Mouse (Mus musculus): ENCODE measurements around the gene Nup85. TPM values are rescaled to one million over a fixed set of nuclear protein-coding genes. Genes with fewer than 3 reads are reported as not detected.

Gene Nup85
- polyA plus RNA-seq, 1 experiment from 2014 or later: 210 TPM

- H3K27me3 ChIP-seq (ENCODE audit: control insufficient read depth, insufficient read depth, low read length): no peaks in the 10 kb centered on the region
- WGBS: 93% methylated on average over 4 of the region's 4 CpGs
- H3K4me3 ChIP-seq (ENCODE audit: low read depth, low read length): no peak overlapping the region
- H3K9me3 ChIP-seq (replicated peaks; ENCODE audit: control insufficient read depth, low read length): no peaks in the 10 kb centered on the region
- H3K9ac ChIP-seq (replicated peaks; ENCODE audit: low read length): no peak overlapping the region
- ATAC-seq (replicated peaks; ENCODE audit: insufficient number of reproducible peaks, low FRiP score, low TSS enrichment, low read depth): no peak
- H3K36me3 ChIP-seq (replicated peaks; ENCODE audit: control insufficient read depth, insufficient read depth, low read depth, low read length): peaks cover 3% of the 10 kb centered on the region; the same call in 1 of the 2 replicates
- no peak overlapping the region for H3K4me2 ChIP-seq (ENCODE audit: low read depth, low read length)
- no peak for DNase-seq (ENCODE audit: low spot score)
- H3K27ac ChIP-seq (replicated peaks; ENCODE audit: low read depth, low read length): no peak overlapping the region
- no peaks in the 10 kb centered on the region; the same call in 1 of the 2 replicates for H3K4me1 ChIP-seq (ENCODE audit: control insufficient read depth, insufficient read depth, low read length)
These were observed 36.9 kb downstream of the Nup85 start for GRCm38 (mm10) chr11:115601174-115601573.

GRCm38 (mm10) chr11:115603128-115603475, 38.9 kb downstream of the Nup85 start:
- H3K4me2 ChIP-seq (ENCODE audit: low read depth, low read length): peak overlapping the region; percentile 91
- H3K36me3 ChIP-seq (replicated peaks; ENCODE audit: control insufficient read depth, insufficient read depth, low read depth, low read length): peaks cover 9% of the 10 kb centered on the region
- peak overlapping the region; percentile 84 for H3K27ac ChIP-seq (replicated peaks; ENCODE audit: low read depth, low read length)
- 8% methylated on average over 15 of the region's 15 CpGs for WGBS
- DNase-seq (ENCODE audit: low spot score): no peak
- no peaks in the 10 kb centered on the region; the same call in 1 of the 2 replicates for H3K4me1 ChIP-seq (ENCODE audit: control insufficient read depth, insufficient read depth, low read length)
- peak overlapping the region; percentile 98 for H3K4me3 ChIP-seq (ENCODE audit: low read depth, low read length)
- H3K9me3 ChIP-seq (replicated peaks; ENCODE audit: control insufficient read depth, low read length): no peaks in the 10 kb centered on the region
- no peak for ATAC-seq (replicated peaks; ENCODE audit: insufficient number of reproducible peaks, low FRiP score, low TSS enrichment, low read depth)
- no peaks in the 10 kb centered on the region for H3K27me3 ChIP-seq (ENCODE audit: control insufficient read depth, insufficient read depth, low read length)
- H3K9ac ChIP-seq (replicated peaks; ENCODE audit: low read length): peak overlapping the region; percentile 92

- Histone ChIP-seq H3K27ac (replicated peaks; ENCODE audit: low read depth, low read length) (peak within 1 kb of the TSS; percentile 84), H3K4me3 (ENCODE audit: low read depth, low read length) (peak within 1 kb of the TSS; percentile 98), H3K4me1 (ENCODE audit: control insufficient read depth, insufficient read depth, low read length) (no peaks in the 10 kb centered on the region; the same call in 1 of the 2 replicates), H3K36me3 (replicated peaks; ENCODE audit: control insufficient read depth, insufficient read depth, low read depth, low read length) (peaks cover 13% of the 10 kb centered on the region), H3K4me2 (ENCODE audit: low read depth, low read length) (peak within 1 kb of the TSS; percentile 91), H3K27me3 (ENCODE audit: control insufficient read depth, insufficient read depth, low read length) (no peaks in the 10 kb centered on the region), H3K9ac (replicated peaks; ENCODE audit: low read length) (peak within 1 kb of the TSS; percentile 92), H3K9me3 (replicated peaks; ENCODE audit: control insufficient read depth, low read length) (no peaks in the 10 kb centered on the region)
- peak; percentile 94 for ATAC-seq (replicated peaks; ENCODE audit: insufficient number of reproducible peaks, low FRiP score, low TSS enrichment, low read depth)
- peak; percentile 93 for DNase-seq (ENCODE audit: low spot score)
- WGBS: under 1% methylated on average over 77 of the region's 93 CpGs
These were observed 39.5 kb downstream of the Nup85 start, which contains the start of the genes Mrps7 and Gga3 for GRCm38 (mm10) chr11:115603476-115604303. Gene Mrps7 (plus strand): TSS chr11:115603925. Gene Gga3 (minus strand): TSS chr11:115604051.

GRCm38 (mm10) chr11:115604304-115604696, 40.1 kb downstream of the Nup85 start:
- peaks cover 14% of the 10 kb centered on the region for H3K36me3 ChIP-seq (replicated peaks; ENCODE audit: control insufficient read depth, insufficient read depth, low read depth, low read length)
- no peaks in the 10 kb centered on the region for H3K9me3 ChIP-seq (replicated peaks; ENCODE audit: control insufficient read depth, low read length)
- WGBS: under 1% methylated on average over 26 of the region's 26 CpGs
- H3K4me1 ChIP-seq (ENCODE audit: control insufficient read depth, insufficient read depth, low read length): no peaks in the 10 kb centered on the region; the same call in 1 of the 2 replicates
- DNase-seq (ENCODE audit: low spot score) (no peak), ATAC-seq (replicated peaks; ENCODE audit: insufficient number of reproducible peaks, low FRiP score, low TSS enrichment, low read depth) (peak; percentile 24; the same call in 1 of the 2 replicates)
- peak overlapping the region; percentile 91 for H3K4me2 ChIP-seq (ENCODE audit: low read depth, low read length)
- no peaks in the 10 kb centered on the region for H3K27me3 ChIP-seq (ENCODE audit: control insufficient read depth, insufficient read depth, low read length)
- peak overlapping the region; percentile 84 for H3K27ac ChIP-seq (replicated peaks; ENCODE audit: low read depth, low read length)
- H3K4me3 ChIP-seq (ENCODE audit: low read depth, low read length): peak overlapping the region; percentile 98
- peak overlapping the region; percentile 92 for H3K9ac ChIP-seq (replicated peaks; ENCODE audit: low read length)

GRCm38 (mm10) chr11:115606733-115607132, 42.5 kb downstream of the Nup85 start:
- H3K4me2 ChIP-seq (ENCODE audit: low read depth, low read length): no peak overlapping the region
- ATAC-seq (replicated peaks; ENCODE audit: insufficient number of reproducible peaks, low FRiP score, low TSS enrichment, low read depth): no peak
- no peak overlapping the region for H3K27ac ChIP-seq (replicated peaks; ENCODE audit: low read depth, low read length)
- no peak overlapping the region for H3K9ac ChIP-seq (replicated peaks; ENCODE audit: low read length)
- H3K4me3 ChIP-seq (ENCODE audit: low read depth, low read length): no peak overlapping the region
- H3K9me3 ChIP-seq (replicated peaks; ENCODE audit: control insufficient read depth, low read length): no peaks in the 10 kb centered on the region
- 96% methylated on average over 18 of the region's 18 CpGs for WGBS
- no peaks in the 10 kb centered on the region for H3K27me3 ChIP-seq (ENCODE audit: control insufficient read depth, insufficient read depth, low read length)
- H3K36me3 ChIP-seq (replicated peaks; ENCODE audit: control insufficient read depth, insufficient read depth, low read depth, low read length): peaks cover 14% of the 10 kb centered on the region
- H3K4me1 ChIP-seq (ENCODE audit: control insufficient read depth, insufficient read depth, low read length): no peaks in the 10 kb centered on the region; the same call in 1 of the 2 replicates
- DNase-seq (ENCODE audit: low spot score): no peak

GRCm38 (mm10) chr11:115608421-115609399, 44.5 kb downstream of the Nup85 start:
- H3K36me3 ChIP-seq (replicated peaks; ENCODE audit: control insufficient read depth, insufficient read depth, low read depth, low read length): peaks cover 14% of the 10 kb centered on the region
- no peaks in the 10 kb centered on the region; the same call in 1 of the 2 replicates for H3K4me1 ChIP-seq (ENCODE audit: control insufficient read depth, insufficient read depth, low read length)
- no peak overlapping the region for H3K9ac ChIP-seq (replicated peaks; ENCODE audit: low read length)

GRCm38 (mm10) chr11:115609576-115609975, 45.3 kb downstream of the Nup85 start:
- 68% methylated on average over 3 of the region's 3 CpGs for WGBS
- Histone ChIP-seq H3K27ac (replicated peaks; ENCODE audit: low read depth, low read length) (no peak overlapping the region), H3K27me3 (ENCODE audit: control insufficient read depth, insufficient read depth, low read length) (no peaks in the 10 kb centered on the region), H3K9ac (replicated peaks; ENCODE audit: low read length) (no peak overlapping the region), H3K4me2 (ENCODE audit: low read depth, low read length) (no peak overlapping the region), H3K4me1 (ENCODE audit: control insufficient read depth, insufficient read depth, low read length) (no peaks in the 10 kb centered on the region; the same call in 1 of the 2 replicates), H3K9me3 (replicated peaks; ENCODE audit: control insufficient read depth, low read length) (no peaks in the 10 kb centered on the region), H3K36me3 (replicated peaks; ENCODE audit: control insufficient read depth, insufficient read depth, low read depth, low read length) (peaks cover 14% of the 10 kb centered on the region), H3K4me3 (ENCODE audit: low read depth, low read length) (no peak overlapping the region)
- no peak for DNase-seq (ENCODE audit: low spot score)
- no peak for ATAC-seq (replicated peaks; ENCODE audit: insufficient number of reproducible peaks, low FRiP score, low TSS enrichment, low read depth)

More at GRCm38 (mm10) chr11:115608421-115609399, 44.5 kb downstream of the Nup85 start:
- ATAC-seq (replicated peaks; ENCODE audit: insufficient number of reproducible peaks, low FRiP score, low TSS enrichment, low read depth) (no peak), DNase-seq (ENCODE audit: low spot score) (no peak)
- Histone ChIP-seq H3K27me3 (ENCODE audit: control insufficient read depth, insufficient read depth, low read length) (no peaks in the 10 kb centered on the region), H3K27ac (replicated peaks; ENCODE audit: low read depth, low read length) (no peak overlapping the region), H3K4me2 (ENCODE audit: low read depth, low read length) (no peak overlapping the region), H3K4me3 (ENCODE audit: low read depth, low read length) (no peak overlapping the region), H3K9me3 (replicated peaks; ENCODE audit: control insufficient read depth, low read length) (no peaks in the 10 kb centered on the region)
- 85% methylated on average over 23 of the region's 23 CpGs for WGBS

Measured in embryonic facial prominence, embryonic 11.5 days (tissue).